Mouse (Mus musculus): Measurements from ENCODE around the gene Hivep3.

DNA sequence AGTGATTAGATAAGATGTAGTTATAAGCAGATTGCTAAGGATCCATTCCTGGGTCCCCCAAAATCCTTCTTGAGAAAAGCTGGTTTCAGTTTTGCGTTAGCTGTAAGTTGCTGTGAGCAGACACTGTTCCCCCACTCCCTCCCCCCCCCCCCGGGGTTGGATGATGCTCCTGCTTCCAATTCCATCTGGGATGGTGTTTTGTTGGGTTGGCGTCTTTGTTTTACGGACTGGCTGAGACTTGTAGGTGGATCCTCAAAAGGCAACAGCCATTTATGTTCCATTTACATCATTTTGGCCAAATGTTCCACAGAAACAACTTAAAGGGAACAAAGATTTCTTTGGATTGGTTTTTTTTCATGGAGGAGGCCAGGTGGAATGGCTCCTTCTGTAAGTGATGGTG lies 147.7 kb downstream of the Hivep3 start:
- no peak for TF ChIP-seq TBP (conservative IDR thresholded peaks at IDR 0.05; ENCODE audit: low read depth, low read length)
- TF ChIP-seq NELFE (IDR thresholded peaks at IDR 0.05; ENCODE audit: low read depth, low read length) = no peak
